Mouse (Mus musculus): ENCODE results near the gene Med29. TPM values are rescaled to one million over a fixed set of nuclear protein-coding genes. Genes with fewer than 3 reads are reported as not detected.

Gene Med29
- total RNA-seq, 4 experiments from 2014 or later = 19.3 to 24.6 (median 20.5) TPM

DNA sequence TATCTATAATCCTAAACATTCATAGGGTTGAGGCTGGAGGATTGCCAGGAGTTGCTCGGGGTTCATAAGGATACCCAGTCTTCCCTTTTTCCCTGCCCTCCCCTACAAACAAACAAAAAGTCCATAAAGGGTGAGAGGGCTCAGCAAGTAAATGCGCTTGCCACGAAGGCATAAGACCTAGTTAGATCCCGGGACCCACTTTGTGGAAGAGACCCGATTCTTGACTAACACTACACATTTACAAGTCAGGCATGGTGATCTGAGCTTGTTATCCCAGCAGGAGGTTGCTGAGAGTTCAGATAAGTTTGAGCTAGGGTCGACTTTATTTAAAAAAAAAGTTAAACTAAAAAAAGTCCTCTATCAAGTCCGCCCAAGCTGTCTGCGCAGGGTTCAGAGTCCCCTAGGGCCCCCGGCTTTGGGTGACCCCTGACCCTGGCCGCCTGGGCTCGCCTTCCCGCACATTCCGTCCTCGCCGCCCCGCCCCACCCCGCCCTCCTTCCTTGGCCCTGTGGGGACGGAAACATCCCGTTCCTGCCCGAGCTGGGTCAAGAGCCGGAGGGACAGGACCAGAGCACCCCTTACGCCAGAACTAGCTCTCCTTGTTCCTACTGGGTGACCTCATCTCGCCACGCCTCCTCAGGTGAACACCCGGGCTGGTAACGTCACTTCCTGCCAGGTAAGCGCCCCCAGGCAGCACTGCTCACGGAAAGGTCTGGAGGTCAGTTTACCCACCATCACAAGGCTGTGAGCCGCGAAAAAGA, 16.3 kb downstream of the Med29 start:
- peak; percentile 79 to 82 for DNase-seq (ENCODE audit: low spot score in 2 of 2)

DNA sequence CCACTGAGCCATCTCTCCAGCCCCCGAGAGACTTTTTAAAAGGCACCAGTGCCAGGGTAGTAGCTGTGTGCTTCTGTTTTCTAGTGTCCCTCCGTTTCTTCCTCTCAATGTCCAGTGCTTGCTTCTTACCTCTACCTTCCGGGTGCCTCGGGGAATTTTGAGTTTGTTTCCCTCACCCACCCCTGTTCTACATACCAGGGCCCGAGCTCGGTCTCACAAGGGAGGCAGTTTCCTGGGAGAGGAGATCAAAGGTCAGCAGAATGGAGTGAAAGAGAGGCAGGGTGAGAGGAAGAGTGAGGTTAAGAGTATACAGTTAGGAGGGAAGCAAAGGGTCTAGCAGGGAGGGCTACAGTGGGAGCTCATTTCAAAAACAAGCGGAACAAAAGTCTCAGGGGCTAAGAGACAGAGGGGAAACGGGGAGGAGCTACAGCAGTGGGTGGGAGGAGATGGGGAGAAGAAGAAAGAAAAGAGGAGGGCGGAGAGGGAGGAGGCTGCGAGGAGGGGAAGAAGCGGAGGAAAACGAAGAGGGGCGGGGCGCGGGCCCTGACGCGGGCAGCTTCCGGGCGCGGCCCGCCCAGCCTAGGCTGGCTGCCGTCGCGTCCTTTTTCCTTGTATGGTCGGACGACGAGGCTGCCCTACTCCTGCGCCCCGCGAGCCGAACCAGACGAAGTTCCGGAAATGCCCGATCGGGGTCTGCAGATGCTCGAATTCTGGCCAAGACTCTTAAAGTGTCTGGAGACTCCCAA, 17.2 kb downstream of the Med29 start:
- peak; percentile 90 to 91 for DNase-seq (ENCODE audit: low spot score in 2 of 2)

DNA sequence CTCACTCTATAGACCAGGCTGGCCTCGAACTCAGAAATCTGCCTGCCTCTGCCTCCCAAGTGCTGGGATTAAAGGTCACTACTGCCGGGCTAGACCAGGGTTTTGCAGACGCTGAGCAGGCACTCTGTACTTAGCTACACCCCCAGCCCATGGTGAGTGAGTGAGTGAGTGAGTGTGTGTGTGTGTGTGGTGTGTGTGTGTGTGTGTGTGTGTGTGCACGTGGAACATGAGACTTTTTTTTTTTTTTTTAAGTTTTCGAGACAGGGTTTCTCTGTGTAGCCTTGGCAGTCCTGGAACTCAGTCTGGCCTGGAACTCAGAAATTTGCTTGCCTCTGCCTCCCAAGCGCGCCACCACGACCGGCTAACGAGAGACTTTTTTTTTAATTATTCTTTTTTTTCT, 17.9 kb downstream of the Med29 start:
- no peak for DNase-seq (ENCODE audit: low spot score in 2 of 2)

DNA sequence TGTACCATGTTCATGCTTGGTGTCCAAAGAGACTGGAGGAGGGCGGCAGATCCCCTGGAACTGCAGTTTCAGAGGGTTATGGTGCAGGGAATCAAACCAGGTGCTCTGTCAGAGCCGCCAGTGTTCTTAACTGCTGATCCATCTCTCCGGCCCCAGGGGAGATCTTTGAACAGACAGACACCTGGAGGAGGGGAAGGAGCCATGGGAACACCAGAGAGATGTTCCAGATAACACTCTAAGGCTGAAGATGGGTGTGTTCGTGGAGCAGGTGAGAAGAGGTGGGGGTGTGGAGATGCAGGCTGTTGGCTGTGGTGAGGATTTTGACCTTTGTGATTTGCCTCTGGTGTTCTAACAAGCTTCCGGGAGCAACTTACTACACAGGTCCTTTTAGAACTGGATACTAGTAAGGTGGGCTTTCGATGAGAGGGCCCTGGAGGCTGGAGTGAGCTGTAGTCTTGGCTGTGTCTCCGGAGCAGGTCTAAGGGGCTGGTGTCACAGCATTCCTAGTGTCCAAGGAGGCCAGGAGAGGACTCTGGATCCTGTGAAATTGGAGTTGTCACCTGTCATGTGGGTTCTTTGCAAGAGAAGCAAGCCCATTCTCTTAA, 18.5 kb downstream of the Med29 start:
- DNase-seq (ENCODE audit: low spot score in 2 of 2) = no peak

DNA sequence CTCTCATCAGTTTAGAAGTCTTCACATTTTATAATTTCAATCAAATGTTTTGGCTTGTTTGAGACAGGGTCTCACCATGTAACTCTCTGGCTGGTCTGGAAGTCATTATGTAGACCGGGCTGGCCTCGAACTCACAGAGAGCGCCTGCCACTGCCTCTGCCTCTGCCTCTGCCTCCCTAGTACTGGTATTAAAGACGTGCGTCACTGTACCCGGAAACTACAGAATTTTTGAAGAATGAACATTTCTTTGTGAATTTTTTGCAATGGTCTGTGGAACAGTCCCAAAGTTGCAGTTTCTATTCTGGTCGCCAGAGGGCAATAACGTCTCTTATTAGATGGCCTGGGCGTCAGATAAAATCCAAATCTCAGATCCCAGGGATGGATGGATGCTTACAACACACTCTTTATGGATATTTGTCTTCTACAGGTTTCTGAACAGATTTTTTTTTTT, 19.4 kb downstream of the Med29 start:
- DNase-seq (ENCODE audit: low spot score in 2 of 2) = peak; percentile 68 to 72

DNA sequence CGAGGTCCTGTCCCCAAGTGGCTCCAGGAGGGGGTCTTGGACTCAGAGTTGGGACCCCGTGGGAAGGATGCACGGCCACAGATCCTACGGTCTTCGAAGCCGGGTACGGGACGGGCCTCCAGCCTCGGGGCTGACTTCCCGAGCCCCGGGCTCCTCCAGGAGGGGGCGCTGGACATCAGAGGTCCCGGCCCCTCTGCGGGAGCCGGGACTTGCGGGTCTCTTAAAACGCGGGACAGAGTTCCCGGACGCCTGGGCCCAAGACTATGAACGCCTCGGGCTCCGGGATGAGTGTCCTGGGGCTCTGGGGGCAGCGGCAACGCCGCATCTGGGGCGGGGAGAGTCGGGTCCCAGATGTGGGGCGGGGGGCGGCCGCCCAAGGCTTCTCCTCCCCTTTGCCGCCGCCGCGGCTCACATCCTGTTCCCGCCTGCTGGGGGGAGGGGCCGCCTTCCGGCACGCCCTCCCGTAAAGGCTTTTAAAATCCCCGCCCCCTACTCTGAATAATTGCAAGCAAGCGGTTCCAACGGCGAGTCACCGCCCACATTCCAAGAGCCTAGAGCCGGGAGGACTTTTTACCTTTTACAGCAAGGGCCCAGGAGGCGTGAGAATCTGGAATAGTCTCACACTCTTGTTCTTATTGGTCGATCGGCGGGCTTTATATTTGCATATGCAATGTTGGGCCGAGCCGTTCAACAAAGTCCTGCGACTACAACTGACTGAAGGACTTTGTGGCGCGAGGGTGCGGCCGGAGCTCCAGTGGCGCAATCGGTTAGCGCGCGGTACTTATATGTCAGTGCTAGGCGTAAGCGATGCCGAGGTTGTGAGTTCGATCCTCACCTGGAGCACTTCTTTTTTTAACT, 20.0 kb downstream of the Med29 start, which contains the start of gene Plekhg2:
Gene Plekhg2 (minus strand): TSS at position 349 of the 858 bp plus-strand sequence.
- peak; percentile 95 to 97 for DNase-seq (ENCODE audit: low spot score in 2 of 2)

DNA sequence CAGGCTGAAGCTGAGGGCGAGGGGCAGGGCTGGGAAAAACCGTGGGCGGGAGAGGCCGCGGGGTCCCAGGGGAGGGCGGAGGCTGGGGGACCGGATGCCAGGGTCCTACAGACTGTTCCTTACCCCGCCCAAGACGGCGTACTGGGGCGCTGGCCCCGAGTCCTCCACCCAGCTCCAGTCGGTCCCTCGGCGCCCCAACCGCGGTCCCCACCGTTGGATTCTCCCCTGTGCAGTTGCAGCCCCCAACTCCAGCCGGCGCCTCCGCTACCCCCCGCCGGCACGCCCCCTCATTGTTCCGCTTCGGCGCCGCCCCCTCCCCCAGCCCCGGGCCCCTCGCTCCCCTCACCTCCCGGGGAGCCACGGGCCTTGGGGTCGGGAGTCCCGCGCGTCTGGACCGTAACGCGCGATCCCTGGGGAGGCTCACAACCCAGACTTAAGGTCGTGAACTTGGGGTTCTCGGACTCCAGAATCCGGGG, 21.0 kb downstream of the Med29 start:
- peak; percentile 64 to 65 for DNase-seq (ENCODE audit: low spot score in 2 of 2)

DNA sequence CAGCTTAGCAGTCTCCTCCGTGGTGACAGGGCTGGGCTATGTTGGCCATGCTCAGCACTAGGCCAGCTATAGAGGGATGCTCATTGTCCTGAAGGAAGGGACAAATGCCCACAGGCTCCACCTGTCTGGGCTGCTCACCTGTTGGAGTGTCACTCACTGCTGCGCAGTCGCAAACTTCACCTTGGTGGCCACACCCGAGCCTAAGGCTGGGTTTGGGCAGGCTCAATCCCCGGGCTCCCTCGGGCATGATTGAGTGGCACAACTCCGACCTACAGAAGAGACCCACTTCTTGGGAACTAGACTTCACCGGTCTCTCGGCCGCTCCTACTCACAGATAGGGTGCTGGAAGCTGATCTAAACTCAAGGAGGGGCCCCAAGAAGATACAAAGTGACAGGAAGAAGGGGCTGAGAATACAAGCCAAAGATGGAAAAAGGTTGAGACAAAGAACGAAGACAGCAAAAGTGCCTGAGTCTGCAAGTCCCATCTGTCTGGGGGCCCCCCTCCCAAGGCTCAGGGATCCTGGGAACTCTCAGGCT, 21.5 kb downstream of the Med29 start:
- no peak for DNase-seq (ENCODE audit: low spot score in 2 of 2)

DNA sequence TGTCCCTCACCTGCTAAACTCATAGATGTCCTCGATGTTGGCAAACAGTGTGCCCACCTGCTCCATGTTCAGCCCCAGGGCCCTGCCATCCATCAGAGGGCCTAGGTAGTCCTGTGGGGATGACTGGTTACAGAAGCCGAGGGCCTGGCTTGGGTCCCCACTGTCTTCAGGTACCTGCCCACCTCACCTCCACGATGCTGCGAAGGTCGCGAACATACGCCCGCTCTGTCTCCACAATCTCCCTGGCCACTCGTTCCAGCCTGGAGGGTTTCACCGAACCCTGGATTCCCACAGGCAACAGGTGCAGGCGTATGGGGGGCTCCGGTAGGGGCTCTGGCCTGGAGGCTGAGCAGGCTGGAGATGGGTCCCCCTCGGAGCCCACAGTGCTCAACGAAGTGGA, 22.5 kb downstream of the Med29 start:
- DNase-seq (ENCODE audit: low spot score in 2 of 2) = no peak

DNA sequence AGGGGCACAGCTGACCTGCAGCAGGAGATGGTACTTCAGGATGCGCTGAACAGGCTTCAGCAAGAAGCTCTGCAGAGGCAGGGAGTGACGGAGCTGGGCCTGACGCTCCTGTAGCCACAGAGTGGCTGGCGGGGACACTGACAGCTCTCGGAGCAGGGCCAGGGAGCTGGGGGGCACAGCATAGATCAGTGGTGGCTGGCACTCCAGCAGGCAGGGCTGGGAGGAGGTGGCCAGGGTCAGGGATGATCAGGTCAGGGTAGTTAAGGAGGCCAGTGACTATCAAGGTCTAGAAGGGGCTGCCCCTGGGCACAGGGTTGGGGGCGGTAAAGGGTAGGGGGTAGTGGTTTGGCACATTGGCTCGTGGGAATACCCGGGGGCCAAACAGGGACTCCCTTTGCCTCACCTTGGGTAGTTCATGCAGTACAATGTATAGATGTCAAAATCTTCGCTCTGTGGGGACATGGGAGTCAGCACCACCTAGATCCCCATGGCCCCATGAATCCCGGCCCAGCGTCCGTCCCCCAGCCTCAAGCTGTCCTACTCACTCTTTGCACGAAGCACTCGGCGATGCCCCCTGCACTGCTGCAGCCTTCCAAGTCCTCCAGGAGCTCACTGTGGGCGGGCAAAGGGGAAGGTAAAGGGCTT, 24.1 kb downstream of the Med29 start:
- no peak for DNase-seq (ENCODE audit: low spot score in 2 of 2)

DNA sequence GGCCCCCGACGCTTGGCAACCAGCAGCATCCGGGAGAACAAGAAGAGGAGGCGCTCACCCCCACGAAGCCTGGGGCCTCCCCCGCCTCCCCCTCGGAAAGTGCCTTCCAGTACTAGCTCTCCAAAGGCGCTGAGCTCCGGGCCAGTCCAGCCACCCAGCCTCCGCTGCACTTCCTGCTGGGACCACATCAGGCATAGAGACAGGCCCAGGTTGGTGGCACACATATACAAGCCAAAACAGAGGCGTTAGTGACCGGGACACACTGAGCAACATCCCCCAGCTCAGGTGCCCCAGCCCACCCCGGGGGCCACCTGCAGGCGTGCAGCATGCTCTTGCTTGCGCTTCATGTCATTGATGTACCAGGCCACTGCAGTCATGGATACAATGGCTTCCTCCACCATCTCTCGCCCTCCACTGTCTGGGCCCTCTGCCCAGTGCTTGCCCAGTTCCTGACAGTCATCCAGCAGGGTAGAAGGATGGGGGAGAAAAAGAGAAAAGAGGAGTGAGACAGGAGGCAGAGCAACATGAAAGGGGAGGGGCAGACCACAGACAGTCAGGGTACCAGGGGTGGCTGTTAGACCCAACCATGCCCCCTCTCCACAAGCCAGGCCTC, 24.7 kb downstream of the Med29 start:
- no peak for DNase-seq (ENCODE audit: low spot score in 2 of 2)

DNA sequence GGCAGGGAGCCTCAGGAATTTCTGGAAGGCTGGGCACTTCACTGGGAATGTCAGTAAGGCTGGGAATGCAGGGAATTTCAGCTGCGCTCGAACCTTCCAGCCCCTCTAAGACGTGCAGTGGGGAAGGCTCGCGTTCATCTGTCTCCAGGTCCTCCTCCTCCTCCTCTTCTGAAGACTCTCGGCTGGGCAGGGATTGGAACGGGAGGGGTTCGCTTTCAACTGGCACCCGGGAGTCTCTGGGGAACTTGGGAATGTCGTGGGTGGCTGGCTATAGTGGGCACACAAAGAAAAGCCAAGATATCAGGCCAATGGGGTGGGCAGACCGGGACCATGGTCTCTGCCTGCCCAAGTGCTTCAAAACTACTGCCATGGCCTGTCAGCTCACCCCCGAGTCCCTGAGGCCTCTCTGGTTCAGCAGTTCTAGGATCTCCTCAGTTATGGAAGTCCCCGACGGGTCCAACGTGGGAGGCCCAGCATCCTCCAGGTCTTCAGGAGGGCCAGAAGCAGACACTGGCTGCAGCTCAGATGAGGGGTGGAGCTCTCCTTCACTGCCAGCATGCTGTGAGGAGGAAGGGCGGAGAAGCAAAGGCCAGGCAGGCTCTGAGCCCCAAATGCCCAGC, 30.0 kb downstream of the Med29 start:
- DNase-seq (ENCODE audit: low spot score in 2 of 2) = no peak

DNA sequence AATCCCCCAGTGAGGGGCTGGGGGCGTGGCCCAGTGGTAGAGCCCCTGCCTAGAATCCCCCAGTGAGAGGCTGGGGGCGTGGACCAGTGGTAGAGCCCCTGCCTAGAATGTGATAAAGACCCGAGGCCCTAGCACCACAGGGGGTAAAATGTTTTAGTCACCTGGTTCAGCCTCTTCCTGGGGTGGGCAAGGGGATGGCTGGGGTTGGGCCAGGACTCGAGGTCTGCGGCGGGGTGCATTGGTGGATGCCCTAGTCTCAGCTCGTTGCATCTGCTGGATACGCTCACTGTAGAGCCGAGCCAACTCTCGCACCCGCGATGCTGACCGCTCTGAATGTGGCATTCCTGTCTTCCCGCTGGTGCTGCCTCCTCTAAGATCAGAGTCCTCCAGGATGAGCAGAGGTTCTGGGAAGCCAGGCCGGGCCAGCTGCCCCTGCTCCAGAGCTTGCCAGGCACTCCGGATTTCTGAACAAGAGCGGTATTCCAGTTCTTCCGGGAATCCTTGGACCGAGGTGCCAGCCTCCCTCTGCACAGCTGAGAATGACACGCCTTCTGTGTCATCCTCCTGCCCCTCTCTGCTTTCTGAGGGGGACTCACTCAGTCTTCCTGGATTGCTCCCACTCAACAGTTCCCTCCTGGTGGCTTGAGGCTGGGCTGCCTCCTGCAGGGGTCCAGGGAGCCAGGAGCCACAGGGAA, 30.7 kb downstream of the Med29 start:
- no peak for DNase-seq (ENCODE audit: low spot score in 2 of 2)

DNA sequence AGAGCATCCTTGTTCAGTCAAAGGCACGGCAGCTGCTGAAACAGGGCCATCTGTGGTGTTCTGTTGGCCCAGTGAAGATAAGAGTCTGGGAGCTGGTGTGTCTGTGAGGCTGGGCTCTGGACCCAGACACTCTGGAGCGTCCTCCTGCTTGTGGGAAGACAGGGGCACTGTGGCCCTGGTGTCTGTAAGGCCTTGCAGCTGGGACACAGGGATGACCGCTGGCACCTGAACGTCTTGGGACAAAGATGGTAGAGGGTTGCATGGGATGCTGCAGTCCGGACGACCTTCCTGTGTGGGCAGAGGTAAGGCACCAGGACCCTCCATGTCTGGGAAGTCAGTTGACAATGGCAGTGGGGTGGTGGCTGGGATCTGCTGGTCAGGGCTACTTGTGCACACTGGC, 32.2 kb downstream of the Med29 start:
- DNase-seq (ENCODE audit: low spot score in 2 of 2) = no peak

DNA sequence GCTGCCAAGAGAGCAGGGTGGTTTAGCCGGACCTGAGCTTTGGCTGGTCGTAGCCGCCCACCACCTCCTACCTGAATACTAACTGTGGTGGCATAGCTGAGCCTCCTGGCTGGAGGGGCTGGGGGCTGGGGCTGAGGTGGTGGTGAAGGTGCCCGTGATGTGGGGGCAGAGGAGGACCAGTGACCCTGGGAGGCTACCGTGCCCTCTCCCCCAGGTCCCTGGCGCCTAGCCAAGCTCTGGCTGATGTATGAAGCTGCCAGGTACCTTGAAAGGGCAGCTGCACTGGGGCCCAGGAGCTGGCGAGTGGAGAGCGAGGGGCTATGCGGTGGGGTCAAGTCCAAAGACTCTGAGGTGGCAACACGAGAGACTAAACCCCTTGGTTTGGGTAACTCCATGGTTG, 32.7 kb downstream of the Med29 start:
- no peak for DNase-seq (ENCODE audit: low spot score in 2 of 2)

DNA sequence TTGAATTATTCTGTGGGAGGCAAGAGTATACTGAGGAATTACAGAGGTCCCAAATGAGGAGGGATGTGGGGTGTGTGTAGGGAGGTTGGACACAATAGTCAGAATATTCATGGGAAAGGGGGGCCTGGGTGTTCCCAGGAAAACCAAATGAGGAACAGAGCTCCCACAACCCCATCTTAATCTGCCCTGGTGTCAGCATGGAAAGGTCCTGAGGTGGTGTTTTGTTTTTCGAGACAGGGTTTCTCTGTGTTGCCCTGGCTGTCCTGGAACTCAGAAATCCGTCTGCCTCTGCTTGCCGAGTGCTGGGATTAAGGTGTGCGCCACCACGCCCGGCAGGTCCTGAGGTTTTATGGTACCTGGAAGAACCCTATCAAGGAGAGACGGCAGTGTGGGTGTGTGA, 34.1 kb downstream of the Med29 start:
- no peak for DNase-seq (ENCODE audit: low spot score in 2 of 2)

DNA sequence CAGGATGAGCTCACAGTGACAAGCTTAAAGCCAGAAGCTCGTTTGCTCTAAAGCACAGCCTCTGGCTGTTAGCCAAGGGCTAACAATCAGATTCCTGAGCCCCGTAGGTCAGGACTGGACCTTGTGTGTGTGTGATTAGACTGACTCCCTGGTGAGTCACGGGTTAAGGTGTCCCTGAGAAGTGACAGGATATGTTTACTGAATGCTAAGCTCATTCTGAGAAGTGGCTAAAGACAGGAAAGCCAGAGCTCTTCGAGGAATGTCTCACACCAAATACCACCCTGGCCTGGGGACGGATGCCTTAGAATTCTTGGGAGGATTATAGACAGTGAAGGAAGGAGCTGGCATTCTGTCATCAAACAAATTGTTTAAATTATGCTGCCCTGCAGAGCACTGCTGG, 34.5 kb downstream of the Med29 start:
- no peak for DNase-seq (ENCODE audit: low spot score in 2 of 2)

DNA sequence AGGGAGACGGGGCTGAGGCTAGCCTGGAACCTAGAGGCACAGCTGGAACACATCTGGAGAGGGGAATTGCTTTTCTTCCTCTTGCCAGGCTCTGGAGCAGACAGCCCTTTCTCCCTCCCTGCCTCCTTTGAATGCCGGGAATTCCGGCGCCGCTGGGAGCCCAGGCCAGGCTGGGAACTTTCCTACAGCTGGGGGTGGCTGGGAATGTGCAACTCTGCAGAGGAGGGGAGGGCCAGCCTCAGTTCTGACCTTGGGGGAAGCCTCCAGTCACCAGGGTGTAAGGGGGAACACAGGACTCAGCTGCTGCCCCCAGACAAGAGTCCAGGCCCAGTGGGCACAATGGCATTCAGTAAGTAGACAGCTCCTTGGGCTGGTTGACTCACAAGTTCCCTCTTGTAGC, 35.5 kb downstream of the Med29 start:
- no peak for DNase-seq (ENCODE audit: low spot score in 2 of 2)

DNA sequence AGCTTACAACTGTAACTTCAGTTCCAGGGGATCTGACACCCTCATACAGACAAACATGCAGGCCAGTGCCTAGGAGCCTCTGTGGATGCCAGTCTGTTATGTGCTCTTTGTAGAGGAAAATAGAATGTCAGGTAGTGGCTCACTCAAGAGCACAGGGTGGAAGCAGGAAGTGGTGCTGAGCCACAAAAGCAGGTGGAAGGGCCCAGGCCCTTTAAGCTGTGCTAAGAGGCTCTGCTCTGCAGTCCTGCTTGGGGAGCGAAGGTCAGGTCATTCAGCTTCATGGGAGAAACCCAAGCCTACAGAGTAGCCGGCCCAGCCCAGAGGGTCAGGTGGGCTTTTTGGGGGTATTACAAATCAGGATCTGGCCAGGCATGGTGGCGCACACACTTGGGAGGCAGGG, 37.3 kb downstream of the Med29 start:
- DNase-seq (ENCODE audit: low spot score in 2 of 2) = no peak

All from gastrocnemius, adult 8-10 months (tissue).